Mouse (Mus musculus) embryonic fibroblast, embryonic 13.5 days (primary cell): Measurements from ENCODE around the gene Gm21964. TPM values are rescaled to one million over a fixed set of nuclear protein-coding genes. Genes with fewer than 3 reads are reported as not detected.
A peak's percentile ranks its signal among the peaks of the same experiment; 100 is the strongest.

Source experiments
- H3K27ac ChIP-seq: 2 replicates; pipeline ENCODE4 v1.5.1; 2012; ENCODE audit warnings: low read length, control low read depth, inconsistent platforms; ENCODE audit not compliant: insufficient read depth
- H3K4me1 ChIP-seq: 2 replicates; pipeline ENCODE4 v1.6.1; 2011; ENCODE audit warnings: low read length; ENCODE audit not compliant: control insufficient read depth, insufficient read depth
- H3K4me3 ChIP-seq: 2 replicates; pipeline ENCODE4 v1.5.1; 2011; ENCODE audit warnings: mild to moderate bottlenecking, control low read depth, low read length; ENCODE audit not compliant: insufficient read depth
- CTCF ChIP-seq: IDR thresholded peaks from 2 replicates; pipeline ENCODE4 v1.5.1; 2011; ENCODE audit warnings: mild to moderate bottlenecking, control low read depth, low read length, moderate library complexity, borderline replicate concordance; ENCODE audit not compliant: insufficient read depth
- POLR2A ChIP-seq: IDR thresholded peaks from 2 replicates; pipeline ENCODE4 v1.6.1; 2011; ENCODE audit warnings: low read depth, mild to moderate bottlenecking, control low read depth, low read length, moderate library complexity
- polyA plus RNA-seq: library from polyadenylated mRNA; stranded (reverse); fragments of >200 nt; gene quantifications from 2 replicates; pipeline ENCODE4 v1.2.4, GENCODE M21; 2011; ENCODE audit warnings: low read depth; ENCODE audit not compliant: missing spikeins, insufficient read length

Gm21964 gene
- polyA plus RNA-seq = not detected in 2 replicates

DNA sequence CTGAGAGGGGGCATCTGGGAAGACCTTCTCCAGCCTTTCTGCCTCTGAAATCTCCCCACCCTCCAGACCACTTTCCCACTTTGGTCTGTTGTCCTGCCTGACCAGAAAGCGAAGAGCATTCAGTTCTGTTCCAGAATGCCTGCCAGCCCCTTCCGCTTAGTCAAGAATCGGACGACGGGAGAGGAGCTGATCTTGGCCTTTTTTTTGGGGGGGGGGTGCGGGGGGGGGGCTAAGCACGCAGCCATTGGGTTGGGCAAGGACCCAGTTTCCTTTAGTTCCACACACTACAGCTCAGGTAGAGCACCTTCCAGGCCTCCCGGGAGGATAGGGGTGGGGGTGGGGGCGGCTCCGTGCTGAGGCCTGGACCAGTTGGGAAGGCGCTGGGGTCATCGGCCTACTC, at the start of gene Gm21964:
TSS of gene Gm21964 (plus strand) at position 301 of the 400 bp plus-strand sequence.
- Histone ChIP-seq H3K4me1 (no peaks in the 10 kb centered on the region), H3K27ac (no peak within 1 kb of the TSS), H3K4me3 (no peak within 1 kb of the TSS)
- TF ChIP-seq CTCF = no peak
- TF ChIP-seq POLR2A = no peak

GRCm38 (mm10) chr8:110051208-110051607, 49.8 kb upstream of the Gm21964 start:
- Histone ChIP-seq H3K4me3 (no peak overlapping the region), H3K4me1 (no peaks in the 10 kb centered on the region), H3K27ac (no peak overlapping the region)
- no peak for TF ChIP-seq CTCF
- TF ChIP-seq POLR2A = no peak

GRCm38 (mm10) chr8:110058207-110058606, 42.8 kb upstream of the Gm21964 start:
- TF ChIP-seq CTCF (no peak), POLR2A (no peak)
- H3K4me1 ChIP-seq = no peaks in the 10 kb centered on the region
- no peak overlapping the region for H3K27ac ChIP-seq
- H3K4me3 ChIP-seq = no peak overlapping the region

- Histone ChIP-seq H3K4me3 (no peak overlapping the region), H3K4me1 (no peaks in the 10 kb centered on the region)
- no peak for TF ChIP-seq POLR2A
- no peak for TF ChIP-seq CTCF
Observed at GRCm38 (mm10) chr8:110064161-110064560, 36.8 kb upstream of the Gm21964 start.

DNA sequence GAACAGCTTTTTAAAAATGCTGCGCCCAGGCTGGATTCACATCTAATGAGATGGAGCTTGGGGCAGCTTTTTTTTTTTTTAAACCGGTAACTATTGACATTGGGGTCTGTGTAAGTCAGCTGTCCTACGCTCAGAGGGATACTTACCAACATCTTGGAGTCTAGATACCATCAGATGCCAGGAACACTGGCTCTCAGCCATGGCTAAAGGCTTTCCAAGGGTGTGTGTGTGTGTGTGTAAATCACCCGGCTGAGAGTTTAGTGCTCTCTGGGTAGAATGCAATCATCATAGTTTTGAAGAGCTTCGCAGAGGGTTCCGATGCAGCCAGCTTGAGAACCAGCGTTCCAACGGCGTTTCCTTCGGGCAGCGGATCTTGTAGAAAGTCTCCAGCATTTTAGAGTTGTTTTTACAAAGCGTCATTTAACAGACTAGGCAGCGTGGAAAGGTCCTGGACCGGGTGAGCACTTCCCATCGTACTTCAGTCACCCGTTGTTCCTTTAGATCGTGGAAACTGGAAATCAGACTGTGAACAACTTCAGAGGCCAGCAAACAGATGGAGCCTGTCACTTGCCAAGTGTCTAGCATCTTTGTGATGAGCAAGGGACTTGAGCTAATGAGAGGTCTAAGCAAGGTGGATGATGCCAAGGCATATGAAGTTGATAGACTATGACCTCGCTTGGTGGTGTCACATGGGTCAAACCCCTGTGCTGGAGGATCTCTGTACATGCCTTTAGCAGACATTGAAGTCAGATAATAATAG, 36.2 kb upstream of the Gm21964 start:
- no peak overlapping the region for H3K27ac ChIP-seq
- TF ChIP-seq POLR2A (no peak), CTCF (no peak)
- no peaks in the 10 kb centered on the region for H3K4me1 ChIP-seq
- H3K4me3 ChIP-seq = no peak overlapping the region

More at GRCm38 (mm10) chr8:110064161-110064560, 36.8 kb upstream of the Gm21964 start:
- H3K27ac ChIP-seq = no peak overlapping the region

- H3K4me3 ChIP-seq = no peak overlapping the region
- no peaks in the 10 kb centered on the region for H3K4me1 ChIP-seq
- no peak for TF ChIP-seq POLR2A
- TF ChIP-seq CTCF = no peak
- no peak overlapping the region for H3K27ac ChIP-seq
Observed at GRCm38 (mm10) chr8:110065676-110066075, 35.3 kb upstream of the Gm21964 start.

GRCm38 (mm10) chr8:110069706-110070105, 31.3 kb upstream of the Gm21964 start:
- no peak overlapping the region for H3K4me3 ChIP-seq
- H3K4me1 ChIP-seq = no peaks in the 10 kb centered on the region
- TF ChIP-seq CTCF (no peak), POLR2A (no peak)

DNA sequence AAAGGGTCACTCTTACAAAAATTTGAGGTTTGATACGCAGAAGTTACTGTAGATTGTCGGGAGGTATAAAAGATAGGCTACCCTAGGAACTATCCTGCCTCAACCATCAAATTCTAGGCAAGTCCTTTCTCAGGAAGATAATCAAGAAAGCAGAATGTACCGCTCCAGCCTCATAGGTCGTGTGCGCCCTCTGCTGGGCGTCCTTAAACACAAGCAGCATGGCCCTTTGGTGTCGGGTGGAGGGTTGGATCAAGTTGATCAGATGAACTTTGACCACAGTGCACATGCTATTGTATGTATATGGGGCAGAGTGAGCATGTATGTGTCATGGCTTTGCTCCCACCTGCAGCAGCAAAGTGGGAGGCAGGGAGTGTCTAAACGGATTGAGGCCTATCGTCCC, 29.4 kb upstream of the Gm21964 start:
- H3K27ac ChIP-seq = no peak overlapping the region
- no peak overlapping the region for H3K4me3 ChIP-seq
- no peaks in the 10 kb centered on the region for H3K4me1 ChIP-seq
- TF ChIP-seq CTCF = peak; percentile 94
- no peak for TF ChIP-seq POLR2A

More at GRCm38 (mm10) chr8:110069706-110070105, 31.3 kb upstream of the Gm21964 start:
- H3K27ac ChIP-seq = no peak overlapping the region

- TF ChIP-seq POLR2A = no peak
- TF ChIP-seq CTCF = no peak
- no peaks in the 10 kb centered on the region for H3K4me1 ChIP-seq
- H3K4me3 ChIP-seq = no peak overlapping the region
- H3K27ac ChIP-seq = no peak overlapping the region
Observed at GRCm38 (mm10) chr8:110074496-110074895, 26.5 kb upstream of the Gm21964 start.

DNA sequence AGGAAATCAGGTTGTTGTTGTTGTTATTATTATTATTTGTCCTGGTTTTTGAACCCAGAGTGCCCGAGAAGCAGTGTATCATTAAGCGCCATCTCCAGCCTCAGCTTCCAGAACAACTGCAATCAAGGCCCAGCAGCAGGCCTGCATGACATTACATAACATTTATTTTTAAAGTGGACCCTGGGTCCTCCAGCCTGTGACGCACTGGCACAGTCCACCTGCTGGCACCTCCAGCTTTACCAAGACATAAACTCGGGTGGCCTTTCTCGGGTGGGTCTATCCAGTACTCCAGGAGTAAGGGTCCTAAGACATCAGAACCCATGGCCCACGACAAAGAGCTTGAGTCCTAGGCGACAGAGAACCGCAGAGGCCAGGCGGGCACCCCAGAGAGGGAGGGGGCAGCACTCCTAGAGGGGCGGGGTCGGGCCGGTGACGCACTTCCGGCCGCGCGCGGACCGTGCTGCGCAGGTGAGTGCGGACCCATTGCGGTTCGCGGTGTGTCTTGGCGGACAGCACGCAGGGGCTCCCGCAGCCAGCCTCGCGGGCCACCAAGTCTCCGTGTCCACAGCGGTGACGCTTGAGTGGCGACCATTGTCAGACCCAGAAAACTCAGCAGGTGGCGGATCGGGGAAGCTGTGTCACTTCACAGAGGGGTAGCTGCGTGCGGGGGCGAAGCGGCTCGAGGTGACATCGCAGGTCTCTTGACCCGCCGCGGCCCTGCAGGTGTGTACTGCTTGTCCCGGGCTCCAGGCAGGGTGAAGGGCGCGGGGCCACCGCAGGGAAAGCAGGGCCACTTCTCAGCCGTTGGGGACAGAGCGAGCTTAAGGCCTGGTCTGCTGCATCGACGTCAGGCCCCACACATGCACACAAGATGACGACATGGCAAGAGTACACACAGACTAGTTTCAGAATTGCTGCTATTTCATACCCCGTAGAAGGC, 21.5 kb upstream of the Gm21964 start, which contains the start of gene Zfp612:
TSS of gene Zfp612 (plus strand) at position 465 of the 940 bp plus-strand sequence.
- TF ChIP-seq POLR2A (peak; percentile 46; the same call in 1 of the 2 replicates), CTCF (no peak)
- peak within 1 kb of the TSS; percentile 61 for H3K4me3 ChIP-seq
- H3K27ac ChIP-seq = no peak within 1 kb of the TSS
- no peaks in the 10 kb centered on the region for H3K4me1 ChIP-seq
